Mouse (Mus musculus): ENCODE data around the gene Zfand3. TPM values are rescaled to one million over a fixed set of nuclear protein-coding genes. Genes with fewer than 3 reads are reported as not detected.

Gene Zfand3
- polyA plus RNA-seq, 1 experiment from 2014 or later: 51.0 TPM

DNA sequence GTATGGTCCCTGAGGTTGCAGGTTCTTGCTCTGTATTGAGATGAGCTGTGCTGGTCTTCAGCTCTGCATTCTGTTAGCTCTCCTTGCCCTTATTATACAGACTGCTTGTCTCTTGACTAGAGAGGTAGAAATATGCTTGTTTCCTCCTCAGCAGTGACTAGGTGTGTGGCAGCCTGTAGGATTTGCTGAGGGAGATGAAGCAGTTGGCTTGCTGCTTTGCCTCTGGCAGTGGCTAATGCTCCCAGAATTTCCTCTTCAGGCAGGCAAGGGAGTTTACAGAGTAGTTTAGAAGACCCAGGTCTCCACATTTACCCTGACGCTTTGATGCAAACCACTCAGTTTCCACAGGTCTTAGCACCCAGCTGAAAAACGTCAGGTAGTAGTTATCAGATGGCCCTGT lies 189.1 kb downstream of the Zfand3 start:
- Histone ChIP-seq H3K36me3 (replicated peaks) (no peaks in the 10 kb centered on the region), H3K9me3 (no peaks in the 10 kb centered on the region), H3K27ac (peak overlapping the region; percentile 82), H3K27me3 (replicated peaks) (no peaks in the 10 kb centered on the region), H3K4me1 (peaks cover 90% of the 10 kb centered on the region), H3K9ac (no peak overlapping the region), H3K4me3 (no peak overlapping the region), H3K4me2 (no peak overlapping the region)
- WGBS: 83% methylated on average over 2 of the region's 2 CpGs
- no peak for ATAC-seq (replicated peaks)

DNA sequence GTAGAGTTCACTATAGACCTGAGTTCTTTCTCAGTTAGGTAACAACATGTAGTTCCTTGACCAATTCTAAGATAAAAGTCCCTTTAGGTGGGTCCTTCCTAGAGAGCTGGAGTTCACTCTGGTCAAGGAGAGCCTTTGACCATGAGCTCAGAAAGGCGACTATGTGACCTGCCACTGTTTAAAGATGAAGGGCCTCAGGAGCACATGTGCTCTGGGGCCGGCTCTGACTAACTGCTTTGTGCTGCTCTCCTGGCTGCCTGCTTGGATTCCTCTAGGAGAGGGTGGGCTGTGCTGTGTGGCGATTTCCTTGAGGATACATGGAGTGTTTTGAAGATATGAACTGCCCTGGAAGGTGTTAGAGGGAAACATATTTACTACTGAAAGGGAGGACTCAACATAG lies 189.6 kb downstream of the Zfand3 start:
- peaks cover 91% of the 10 kb centered on the region for H3K4me1 ChIP-seq
- no peaks in the 10 kb centered on the region for H3K36me3 ChIP-seq (replicated peaks)
- no peaks in the 10 kb centered on the region for H3K9me3 ChIP-seq
- H3K9ac ChIP-seq: no peak overlapping the region
- no peak overlapping the region for H3K4me2 ChIP-seq
- no peak overlapping the region for H3K4me3 ChIP-seq
- H3K27me3 ChIP-seq (replicated peaks): no peaks in the 10 kb centered on the region
- no peak for ATAC-seq (replicated peaks)
- WGBS: 41% methylated on average over 3 of the region's 3 CpGs
- peak overlapping the region; percentile 82 for H3K27ac ChIP-seq

DNA sequence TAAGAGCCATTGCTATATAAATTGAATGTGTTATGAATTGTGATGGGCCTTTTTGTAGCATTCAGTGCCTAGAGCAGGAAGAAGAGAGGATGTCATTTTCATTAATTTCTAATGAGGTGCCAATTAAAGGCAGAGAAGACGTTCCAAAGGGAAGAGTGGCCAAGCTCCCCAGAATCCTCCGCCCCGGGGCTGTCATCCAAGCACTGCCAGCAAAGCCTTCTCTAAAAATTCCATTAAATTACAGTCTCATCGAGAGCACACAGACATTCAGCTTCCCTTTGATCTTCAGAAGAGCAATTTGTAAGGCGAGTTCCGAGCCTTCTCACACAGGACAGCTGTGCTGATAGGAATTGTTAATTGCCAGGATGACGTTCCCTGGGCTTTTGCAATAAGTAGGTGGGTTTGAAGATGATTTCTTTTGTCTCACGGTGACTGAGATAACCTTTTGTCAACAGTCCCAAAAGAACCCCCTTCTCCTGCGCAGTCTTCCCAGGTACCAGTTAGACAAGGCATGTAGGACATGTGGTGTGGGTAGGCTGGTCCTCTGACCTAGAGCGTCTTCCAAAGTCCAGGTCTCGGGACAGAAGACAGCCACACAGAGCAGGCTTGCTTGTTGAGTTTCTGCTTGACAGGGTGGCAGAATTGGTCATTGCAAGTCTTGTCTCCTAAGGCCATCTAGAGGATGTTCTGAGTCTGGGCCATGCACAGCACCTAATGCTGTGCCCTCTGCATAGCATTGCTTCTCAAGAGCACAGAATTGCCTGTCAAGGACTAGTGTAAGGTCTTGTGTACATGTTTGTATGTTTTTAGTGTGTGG lies 190.3 kb downstream of the Zfand3 start:
- 34% methylated on average over 11 of the region's 11 CpGs for WGBS
- peaks cover 91% of the 10 kb centered on the region for H3K4me1 ChIP-seq
- no peak overlapping the region for H3K4me3 ChIP-seq
- H3K27me3 ChIP-seq (replicated peaks): no peaks in the 10 kb centered on the region
- no peak overlapping the region for H3K4me2 ChIP-seq
- H3K9me3 ChIP-seq: no peaks in the 10 kb centered on the region
- H3K36me3 ChIP-seq (replicated peaks): no peaks in the 10 kb centered on the region
- peak; percentile 52 for ATAC-seq (replicated peaks)
- no peak overlapping the region for H3K9ac ChIP-seq
- H3K27ac ChIP-seq: peak overlapping the region; percentile 82

DNA sequence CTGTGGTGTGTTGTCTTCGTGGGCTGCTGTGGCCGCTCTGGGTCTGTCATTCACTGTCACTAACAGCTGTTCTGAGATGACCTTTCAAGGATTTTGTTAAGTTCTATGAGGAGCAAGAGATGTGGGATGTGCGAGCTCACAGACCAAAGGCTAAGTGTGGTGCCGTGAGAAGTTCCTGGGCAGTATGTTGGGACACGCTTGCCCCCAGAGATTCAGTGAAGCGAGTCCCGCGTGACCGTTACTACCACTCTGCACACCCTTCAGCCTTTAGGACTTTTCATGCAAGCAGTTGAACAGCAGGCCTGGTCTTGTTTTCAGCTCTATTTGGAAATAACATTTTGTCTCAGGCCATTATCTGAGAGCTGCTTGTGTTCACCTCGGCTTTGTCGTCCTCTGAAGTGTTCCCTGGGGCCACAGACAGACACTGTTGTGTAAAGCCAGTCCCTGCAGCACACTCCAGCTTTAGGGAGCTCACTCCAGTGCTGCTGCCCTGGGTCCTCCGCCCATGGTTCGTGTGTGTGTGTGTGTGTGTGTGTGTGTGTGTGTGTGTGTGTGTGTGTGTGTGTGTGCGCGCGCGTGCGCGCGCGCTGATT lies 191.2 kb downstream of the Zfand3 start:
- Histone ChIP-seq H3K9ac (no peak overlapping the region), H3K36me3 (replicated peaks) (no peaks in the 10 kb centered on the region), H3K27ac (peak overlapping the region; percentile 82), H3K27me3 (replicated peaks) (no peaks in the 10 kb centered on the region), H3K4me1 (peaks cover 91% of the 10 kb centered on the region), H3K4me2 (no peak overlapping the region), H3K4me3 (no peak overlapping the region), H3K9me3 (no peaks in the 10 kb centered on the region)
- WGBS: 81% methylated on average over 19 of the region's 21 CpGs
- ATAC-seq (replicated peaks): no peak

DNA sequence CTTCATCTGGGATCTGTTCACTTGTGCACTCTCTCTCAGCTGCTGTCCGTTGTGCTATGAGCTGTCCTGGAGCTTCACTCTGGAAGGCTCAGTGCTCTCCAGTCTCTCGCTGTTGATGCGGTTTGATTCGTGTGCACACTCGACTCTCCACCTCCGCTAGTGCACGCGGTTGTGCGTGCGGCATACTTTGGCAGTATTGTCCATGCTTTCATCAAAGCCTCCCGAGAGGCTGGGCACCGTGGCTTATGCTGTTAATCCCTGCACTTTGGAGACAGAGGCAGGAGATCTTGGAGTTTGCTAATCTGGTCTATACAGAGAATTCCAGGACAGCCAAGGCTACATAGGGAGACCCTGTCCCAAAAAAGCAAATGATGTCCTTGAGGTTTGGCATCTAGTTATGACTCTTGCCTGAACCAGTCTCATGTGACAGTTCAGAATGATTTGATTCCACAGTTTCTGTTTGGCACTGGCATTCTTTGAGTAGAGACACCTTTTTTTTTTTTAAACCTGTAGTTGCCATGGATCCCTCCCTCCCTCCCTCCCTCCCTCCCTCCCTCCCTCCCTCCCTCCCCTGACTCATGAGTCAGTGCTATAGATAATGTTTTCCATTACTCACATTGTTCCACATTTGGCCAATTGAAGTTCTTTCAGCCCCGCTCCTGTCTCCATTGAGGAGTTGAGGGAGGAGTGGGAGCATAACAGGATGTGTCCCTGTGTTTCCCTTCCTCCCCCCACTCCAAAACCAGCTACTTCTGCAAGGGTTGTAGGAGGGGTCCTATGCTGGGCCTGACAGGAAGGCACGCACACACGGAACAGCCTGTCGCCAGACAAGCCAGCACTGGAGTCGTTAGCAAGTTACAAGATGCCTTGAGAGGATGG lies 192.1 kb downstream of the Zfand3 start:
- ATAC-seq (replicated peaks): no peak
- H3K27ac ChIP-seq: peak overlapping the region; percentile 82

DNA sequence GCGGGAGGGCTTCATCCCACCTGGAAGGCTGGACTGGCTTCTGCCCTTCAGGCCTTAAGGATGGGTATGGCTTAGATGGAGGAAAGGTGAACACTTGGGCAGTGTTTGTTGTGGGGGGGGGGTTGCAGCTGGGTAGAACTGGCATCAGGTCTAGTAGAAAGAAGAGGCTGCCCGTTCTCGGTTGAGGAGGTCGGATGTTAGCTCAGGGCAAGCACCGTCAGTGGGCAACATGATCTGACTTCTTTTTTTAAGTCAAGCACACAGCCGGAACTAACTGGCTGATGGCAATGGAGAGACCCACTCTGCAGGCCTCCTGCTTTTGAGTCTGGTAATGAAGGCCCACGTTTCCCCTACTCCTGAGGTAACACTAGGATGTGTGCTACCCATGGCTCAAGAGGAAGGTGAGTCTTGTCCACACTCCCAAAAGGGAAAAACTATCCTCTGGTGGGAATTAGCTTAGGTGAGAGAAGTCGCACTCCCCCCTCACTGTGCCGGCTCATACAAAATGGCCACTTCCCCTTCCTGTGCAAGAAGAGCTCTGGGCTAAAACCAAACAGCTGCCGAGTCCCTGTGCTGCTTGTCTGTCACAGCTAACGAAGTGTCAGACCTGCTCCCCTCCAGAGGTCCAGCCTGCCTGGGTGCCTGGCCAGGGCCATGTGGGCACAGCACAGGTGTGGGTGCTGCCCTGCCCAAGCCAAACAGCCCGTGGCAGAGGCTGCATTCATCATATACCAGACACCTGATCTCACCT lies 192.9 kb downstream of the Zfand3 start:
- H3K9me3 ChIP-seq: no peaks in the 10 kb centered on the region
- WGBS: 71% methylated on average over 12 of the region's 12 CpGs
- peak overlapping the region; percentile 46; the same call in 1 of the 2 replicates for H3K27ac ChIP-seq
- no peak overlapping the region for H3K4me2 ChIP-seq
- no peaks in the 10 kb centered on the region for H3K36me3 ChIP-seq (replicated peaks)
- no peak overlapping the region for H3K9ac ChIP-seq
- H3K4me1 ChIP-seq: peaks cover 89% of the 10 kb centered on the region
- H3K4me3 ChIP-seq: no peak overlapping the region
- no peaks in the 10 kb centered on the region for H3K27me3 ChIP-seq (replicated peaks)
- ATAC-seq (replicated peaks): no peak

More for the DNA sequence above, 192.1 kb downstream of the Zfand3 start:
- no peaks in the 10 kb centered on the region for H3K9me3 ChIP-seq
- no peaks in the 10 kb centered on the region for H3K36me3 ChIP-seq (replicated peaks)
- H3K4me3 ChIP-seq: no peak overlapping the region
- H3K4me1 ChIP-seq: peaks cover 92% of the 10 kb centered on the region
- no peaks in the 10 kb centered on the region for H3K27me3 ChIP-seq (replicated peaks)
- WGBS: 42% methylated on average over 17 of the region's 17 CpGs
- H3K9ac ChIP-seq: no peak overlapping the region
- H3K4me2 ChIP-seq: no peak overlapping the region

DNA sequence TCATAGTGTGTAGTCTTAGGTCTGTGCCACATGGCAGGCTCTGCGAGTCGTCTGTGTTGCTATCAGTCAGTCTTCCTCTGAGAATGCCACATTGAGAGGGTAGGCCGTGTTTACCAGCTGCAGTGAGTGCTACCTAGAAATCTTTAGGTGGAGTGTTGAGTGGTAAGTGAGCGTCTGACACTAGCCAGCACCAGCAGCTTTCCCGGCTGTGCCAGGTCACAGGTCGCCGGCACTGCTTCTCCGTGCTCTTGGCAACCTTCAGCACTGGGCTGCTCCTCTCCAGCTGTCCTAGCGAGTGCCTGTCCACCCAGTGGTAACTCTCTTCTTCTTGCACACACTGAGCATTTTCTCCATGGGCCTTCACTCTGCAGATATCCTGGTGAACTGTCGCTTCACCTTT lies 193.9 kb downstream of the Zfand3 start:
- WGBS: 74% methylated on average over 10 of the region's 10 CpGs
- H3K4me1 ChIP-seq: peaks cover 89% of the 10 kb centered on the region
- no peaks in the 10 kb centered on the region for H3K27me3 ChIP-seq (replicated peaks)
- no peak overlapping the region for H3K4me2 ChIP-seq
- no peak overlapping the region for H3K9ac ChIP-seq
- H3K4me3 ChIP-seq: no peak overlapping the region
- no peak overlapping the region for H3K27ac ChIP-seq
- H3K36me3 ChIP-seq (replicated peaks): no peaks in the 10 kb centered on the region
- ATAC-seq (replicated peaks): no peak
- H3K9me3 ChIP-seq: no peaks in the 10 kb centered on the region

DNA sequence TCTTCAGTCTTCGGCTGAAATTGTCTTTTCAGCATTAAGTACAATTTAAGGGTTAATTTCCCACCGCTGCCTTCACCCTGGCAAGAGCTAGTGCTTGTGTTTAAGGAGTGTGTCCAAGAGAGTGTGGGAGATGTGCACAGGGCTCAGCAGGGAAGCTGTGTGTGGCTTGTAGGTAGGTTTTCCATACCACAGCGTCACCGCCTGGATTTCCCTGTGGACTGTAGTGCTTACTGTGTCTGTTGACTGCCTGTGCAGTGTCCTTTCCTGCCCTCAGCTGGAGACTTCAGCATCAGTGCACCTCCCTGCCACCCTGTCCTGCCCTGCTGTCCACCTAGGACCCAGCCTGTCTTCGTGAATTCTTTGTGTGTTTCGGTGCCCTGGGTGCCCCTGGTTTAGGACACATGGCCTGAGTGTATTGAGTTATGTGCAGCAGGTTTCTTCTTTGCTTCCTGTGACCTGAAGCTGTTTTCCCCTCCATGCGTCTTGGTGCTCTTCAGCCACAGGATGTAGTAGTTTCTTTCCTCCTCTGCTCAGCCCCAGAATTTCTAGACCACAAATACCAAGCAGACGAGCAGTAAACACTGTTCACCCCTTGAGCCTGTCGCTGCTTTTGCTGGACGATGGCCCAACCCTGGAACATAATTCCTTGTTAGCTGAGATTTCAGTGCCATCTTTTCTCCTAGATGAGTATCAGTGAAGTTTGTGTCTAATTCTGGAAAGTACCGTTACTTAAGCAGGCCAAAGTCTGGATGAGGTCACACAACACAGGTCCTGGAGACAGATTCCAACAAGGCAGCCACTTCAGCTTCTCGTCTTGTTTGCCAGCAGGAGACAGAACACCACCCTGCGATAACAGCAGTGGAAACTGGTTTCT lies 195.1 kb downstream of the Zfand3 start:
- Histone ChIP-seq H3K4me3 (no peak overlapping the region), H3K4me2 (no peak overlapping the region), H3K36me3 (replicated peaks) (no peaks in the 10 kb centered on the region), H3K27ac (no peak overlapping the region), H3K4me1 (peaks cover 91% of the 10 kb centered on the region), H3K9me3 (no peaks in the 10 kb centered on the region), H3K27me3 (replicated peaks) (no peaks in the 10 kb centered on the region), H3K9ac (no peak overlapping the region)
- WGBS: 70% methylated on average over 13 of the region's 13 CpGs
- ATAC-seq (replicated peaks): no peak

DNA sequence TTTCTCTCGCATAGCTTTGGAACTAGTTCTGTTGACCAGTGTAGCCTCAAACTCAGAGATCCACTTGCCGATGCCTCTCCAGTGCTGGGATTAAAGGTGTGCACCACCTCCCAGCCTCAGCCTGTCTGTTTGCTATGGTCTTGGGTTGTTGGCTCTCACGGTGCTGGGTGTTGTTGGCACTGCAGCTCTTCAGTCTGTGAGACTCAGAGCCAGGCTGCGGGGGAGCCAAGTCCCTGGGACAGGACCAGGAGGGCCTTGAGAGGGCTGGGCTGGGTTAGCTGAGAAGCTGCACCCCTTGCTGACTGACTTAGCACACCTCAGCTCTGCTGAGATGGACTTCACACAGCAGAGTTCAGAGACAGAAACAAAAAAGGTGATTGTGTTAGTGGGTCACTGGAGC lies 195.8 kb downstream of the Zfand3 start:
- H3K4me2 ChIP-seq: no peak overlapping the region
- peaks cover 91% of the 10 kb centered on the region for H3K4me1 ChIP-seq
- ATAC-seq (replicated peaks): no peak
- H3K27me3 ChIP-seq (replicated peaks): no peaks in the 10 kb centered on the region
- H3K9me3 ChIP-seq: no peaks in the 10 kb centered on the region
- no peak overlapping the region for H3K4me3 ChIP-seq
- H3K9ac ChIP-seq: no peak overlapping the region
- H3K27ac ChIP-seq: no peak overlapping the region
- H3K36me3 ChIP-seq (replicated peaks): no peaks in the 10 kb centered on the region
- 83% methylated on average over 4 of the region's 4 CpGs for WGBS

DNA sequence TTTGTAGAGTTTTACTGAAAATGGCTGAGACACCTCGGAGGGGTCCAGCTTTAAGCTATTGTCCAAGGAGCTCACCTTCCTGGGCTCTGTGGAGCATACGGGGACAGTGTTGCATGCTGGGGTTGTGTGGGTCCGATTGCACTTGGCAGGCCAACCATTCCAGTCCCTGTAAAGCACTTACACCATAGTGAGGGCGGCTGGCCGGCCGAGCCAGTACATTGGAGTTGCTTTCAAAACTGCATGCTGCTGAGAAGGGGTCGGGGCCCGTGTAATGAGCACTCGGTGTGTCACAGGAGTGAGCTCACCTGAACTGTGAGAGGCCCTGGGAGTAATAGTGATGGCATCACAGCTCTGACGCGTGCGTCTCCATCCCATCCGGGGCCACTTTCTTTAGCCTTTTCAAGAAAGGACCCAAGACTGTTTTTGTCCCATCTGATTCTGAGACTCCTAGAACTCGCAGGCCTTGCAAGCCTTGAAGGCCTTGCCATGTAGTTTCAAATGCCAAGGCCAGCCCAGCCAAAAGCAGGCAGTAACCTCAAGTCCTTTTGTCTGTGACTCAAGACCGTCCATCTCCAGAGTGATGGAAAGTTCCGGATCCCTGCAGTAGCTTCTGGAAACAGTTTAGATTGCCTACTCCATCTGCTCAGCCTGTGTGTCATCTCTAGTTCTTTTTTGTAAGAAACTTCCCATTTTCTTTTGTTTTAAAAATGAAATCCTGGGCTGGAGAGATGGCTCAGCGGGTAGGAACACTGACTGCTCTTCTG lies 200.7 kb downstream of the Zfand3 start:
- H3K36me3 ChIP-seq (replicated peaks): peaks cover 8% of the 10 kb centered on the region
- H3K4me3 ChIP-seq: no peak overlapping the region
- H3K4me1 ChIP-seq: peaks cover 58% of the 10 kb centered on the region
- ATAC-seq (replicated peaks): no peak
- H3K9ac ChIP-seq: no peak overlapping the region
- no peak overlapping the region for H3K4me2 ChIP-seq
- H3K27ac ChIP-seq: 0 out of 2 replicates have a peak overlapping the region, but pooled peaks have one; percentile 19
- WGBS: 90% methylated on average over 17 of the region's 17 CpGs
- no peaks in the 10 kb centered on the region for H3K27me3 ChIP-seq (replicated peaks)
- no peaks in the 10 kb centered on the region for H3K9me3 ChIP-seq

Measured in midbrain, embryonic 15.5 days (tissue).